Mouse (Mus musculus) heart, embryonic 11.5 days (tissue): ENCODE results near the gene Med13l. TPM values are rescaled to one million over a fixed set of nuclear protein-coding genes. Genes with fewer than 3 reads are reported as not detected.

Experiments
- ATAC-seq: fragments of 200-750 bp; cut with Nextera tagmentation; replicated peaks from 2 replicates; pipeline ENCODE4 v1.8.0; 2017; ENCODE audit warnings: moderate library complexity; ENCODE audit not compliant: insufficient number of reproducible peaks, low FRiP score, low TSS enrichment
- H3K27ac ChIP-seq: fragments of 300-500 bp; sonication (generic); 2 replicates; pipeline ENCODE4 v1.5.1; 2014; ENCODE audit warnings: mild to moderate bottlenecking, low read depth, low read length
- H3K27me3 ChIP-seq: fragments of 300-500 bp; sonication (generic); 2 replicates; pipeline ENCODE4 v1.6.1; 2014; ENCODE audit warnings: mild to moderate bottlenecking, low read length, mixed read lengths; ENCODE audit not compliant: control insufficient read depth, insufficient read depth
- H3K36me3 ChIP-seq: fragments of 300-500 bp; sonication (generic); 2 replicates; pipeline ENCODE4 v1.6.1; 2014; ENCODE audit warnings: mild to moderate bottlenecking, low read length, moderate library complexity, mixed read lengths; ENCODE audit not compliant: control insufficient read depth, insufficient read depth
- H3K4me1 ChIP-seq: fragments of 300-500 bp; sonication (generic); 2 replicates; pipeline ENCODE4 v1.6.1; 2014; ENCODE audit warnings: low read length; ENCODE audit not compliant: control insufficient read depth, insufficient read depth
- H3K4me2 ChIP-seq: fragments of 300-500 bp; sonication (generic); 2 replicates; pipeline ENCODE4 v1.6.1; 2014; ENCODE audit warnings: mild to moderate bottlenecking, moderate library complexity
- H3K4me3 ChIP-seq: fragments of 300-500 bp; sonication (generic); 2 replicates; pipeline ENCODE4 v1.5.1; 2014; ENCODE audit warnings: low read depth, low read length
- H3K9ac ChIP-seq: fragments of 300-500 bp; sonication (generic); 2 replicates; pipeline ENCODE4 v1.6.1; 2014; ENCODE audit warnings: mild to moderate bottlenecking, low read depth, low read length, moderate library complexity
- H3K9me3 ChIP-seq: fragments of 300-500 bp; sonication (generic); replicated peaks from 2 replicates; pipeline ENCODE4 v1.6.1; 2016; ENCODE audit warnings: low read length; ENCODE audit not compliant: control insufficient read depth
- WGBS: fragments of 180-500 bp; shearing (Covaris S2); extraction: QIAGEN DNeasy Blood & Tissue Kit; methylation state at CpG from one replicate; pipeline ENCODE4 v1.1.7; 2014; ENCODE audit not compliant: insufficient replicate concordance; 5-methylcytosine and 5-hydroxymethylcytosine counted together
- polyA plus RNA-seq: library from polyadenylated mRNA; unstranded; fragments of >200 nt; fragmentation: Nextera tagmentation; extraction: Ambion mirVana; gene quantifications from 2 replicates; pipeline ENCODE4 v1.2.1, GENCODE M21; 2014

Gene Med13l
- polyA plus RNA-seq, 1 experiment from 2014 or later: 9.7 TPM

- Histone ChIP-seq H3K9ac (no peak overlapping the region), H3K27me3 (no peaks in the 10 kb centered on the region), H3K4me2 (no peak overlapping the region), H3K36me3 (no peaks in the 10 kb centered on the region), H3K9me3 (no peaks in the 10 kb centered on the region), H3K27ac (no peak overlapping the region), H3K4me1 (peaks cover 32% of the 10 kb centered on the region), H3K4me3 (no peak overlapping the region)
- 61% methylated on average over 3 of the region's 3 CpGs for WGBS
- ATAC-seq: no peak
Observed at GRCm38 (mm10) chr5:118574236-118574635, 13.8 kb downstream of the Med13l start.

- no peak overlapping the region for H3K27ac ChIP-seq
- 74% methylated on average over 7 of the region's 7 CpGs for WGBS
Observed at GRCm38 (mm10) chr5:118574997-118575396, 14.5 kb downstream of the Med13l start.

DNA sequence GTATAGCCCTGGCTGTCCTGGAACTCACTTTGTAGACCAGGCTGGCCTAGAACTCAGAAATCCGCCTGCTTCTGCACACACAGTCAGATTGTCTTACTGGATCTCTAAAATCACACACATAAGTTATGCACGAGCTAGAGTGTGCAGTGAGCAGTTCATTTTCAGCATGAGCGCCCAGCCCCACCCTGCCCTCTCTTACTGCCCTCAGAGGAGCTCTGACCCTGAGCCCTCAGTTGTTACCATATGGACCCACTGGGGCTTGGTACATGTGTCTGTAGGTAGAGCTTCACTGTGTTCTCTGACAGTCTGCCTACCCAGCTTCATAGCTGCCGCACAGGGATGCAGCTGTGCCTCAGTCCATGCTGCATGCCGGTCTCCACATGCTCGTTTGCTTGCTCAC, 15.4 kb downstream of the Med13l start:
- Histone ChIP-seq H3K4me3 (no peak overlapping the region), H3K27ac (no peak overlapping the region), H3K9ac (no peak overlapping the region), H3K4me1 (peaks cover 26% of the 10 kb centered on the region), H3K4me2 (no peak overlapping the region), H3K9me3 (no peaks in the 10 kb centered on the region), H3K27me3 (no peaks in the 10 kb centered on the region), H3K36me3 (no peaks in the 10 kb centered on the region)
- 83% methylated on average over 6 of the region's 6 CpGs for WGBS
- ATAC-seq: no peak

More at GRCm38 (mm10) chr5:118574997-118575396, 14.5 kb downstream of the Med13l start:
- ATAC-seq: no peak
- H3K4me1 ChIP-seq: peaks cover 30% of the 10 kb centered on the region
- H3K9ac ChIP-seq: no peak overlapping the region
- H3K4me3 ChIP-seq: no peak overlapping the region
- no peak overlapping the region for H3K4me2 ChIP-seq
- no peaks in the 10 kb centered on the region for H3K27me3 ChIP-seq
- H3K36me3 ChIP-seq: no peaks in the 10 kb centered on the region
- no peaks in the 10 kb centered on the region for H3K9me3 ChIP-seq

DNA sequence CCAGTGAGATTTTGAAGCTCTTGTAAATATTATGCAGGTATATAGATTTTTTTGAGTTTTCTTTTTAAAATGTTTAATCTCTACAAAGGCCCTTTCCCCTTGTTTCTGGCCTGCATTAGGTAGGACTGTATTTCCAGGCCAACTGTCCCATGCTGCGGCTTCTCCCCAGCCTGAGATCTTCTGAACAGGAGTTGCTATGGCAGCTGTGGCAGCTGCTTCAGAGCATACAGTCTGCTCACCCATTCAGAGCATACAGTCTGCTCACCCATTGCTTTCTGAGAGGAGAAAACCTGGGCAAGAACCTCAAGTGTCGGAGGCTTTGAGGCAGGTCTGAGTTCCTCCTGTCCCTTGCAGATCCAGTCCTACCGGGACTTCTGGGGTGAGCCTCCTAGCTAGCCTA, 16.3 kb downstream of the Med13l start:
- 77% methylated on average over 3 of the region's 3 CpGs for WGBS
- no peak overlapping the region for H3K9ac ChIP-seq

DNA sequence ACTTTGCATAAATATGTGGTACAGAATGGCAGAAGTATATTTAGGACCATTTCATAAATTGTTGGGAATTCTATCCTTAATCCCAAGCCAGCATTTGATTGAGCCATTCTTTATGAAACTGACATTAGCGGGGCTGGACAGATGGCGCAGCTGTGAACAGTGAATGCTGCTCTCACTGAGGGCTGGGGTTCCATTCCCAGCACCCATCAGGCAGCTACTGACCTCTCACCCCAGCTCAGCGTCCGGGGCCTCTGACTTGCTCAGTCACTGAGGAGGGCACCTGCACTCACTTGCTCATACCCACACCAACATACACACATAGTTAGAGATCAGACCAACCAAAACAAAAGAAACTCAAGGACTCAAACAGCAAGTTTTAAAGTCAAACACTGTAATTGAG, 24.9 kb downstream of the Med13l start:
- ATAC-seq: no peak
- Histone ChIP-seq H3K36me3 (no peaks in the 10 kb centered on the region), H3K27ac (no peak overlapping the region), H3K4me3 (no peak overlapping the region), H3K9me3 (0 out of 2 replicates have a peak, but pooled peaks cover 2% of the 10 kb centered on the region), H3K27me3 (no peaks in the 10 kb centered on the region), H3K4me2 (no peak overlapping the region), H3K4me1 (peaks cover 34% of the 10 kb centered on the region), H3K9ac (no peak overlapping the region)
- WGBS: 70% methylated on average over 4 of the region's 4 CpGs

More for the DNA sequence above, 16.3 kb downstream of the Med13l start:
- no peak for ATAC-seq
- Histone ChIP-seq H3K36me3 (no peaks in the 10 kb centered on the region), H3K4me2 (no peak overlapping the region), H3K4me1 (peaks cover 21% of the 10 kb centered on the region), H3K4me3 (no peak overlapping the region), H3K27ac (no peak overlapping the region), H3K27me3 (no peaks in the 10 kb centered on the region), H3K9me3 (no peaks in the 10 kb centered on the region)

- Histone ChIP-seq H3K4me2 (no peak overlapping the region), H3K9ac (no peak overlapping the region), H3K4me1 (peaks cover 46% of the 10 kb centered on the region), H3K27me3 (no peaks in the 10 kb centered on the region), H3K36me3 (no peaks in the 10 kb centered on the region), H3K27ac (no peak overlapping the region), H3K4me3 (no peak overlapping the region), H3K9me3 (0 out of 2 replicates have a peak, but pooled peaks cover 2% of the 10 kb centered on the region)
- no peak for ATAC-seq
- 34% methylated on average over 6 of the region's 6 CpGs for WGBS
Observed at GRCm38 (mm10) chr5:118586560-118586959, 26.1 kb downstream of the Med13l start.

- WGBS: 69% methylated on average over 6 of the region's 6 CpGs
Observed at GRCm38 (mm10) chr5:118588381-118588925, 28.0 kb downstream of the Med13l start.

GRCm38 (mm10) chr5:118589186-118589892, 28.9 kb downstream of the Med13l start:
- H3K4me1 ChIP-seq: peaks cover 55% of the 10 kb centered on the region
- WGBS: 78% methylated on average over 11 of the region's 11 CpGs
- H3K27me3 ChIP-seq: no peaks in the 10 kb centered on the region
- ATAC-seq: no peak
- no peak overlapping the region for H3K9ac ChIP-seq
- H3K27ac ChIP-seq: no peak overlapping the region
- H3K4me2 ChIP-seq: no peak overlapping the region
- no peak overlapping the region for H3K4me3 ChIP-seq
- H3K9me3 ChIP-seq: 0 out of 2 replicates have a peak, but pooled peaks cover 2% of the 10 kb centered on the region
- H3K36me3 ChIP-seq: no peaks in the 10 kb centered on the region

More at GRCm38 (mm10) chr5:118588381-118588925, 28.0 kb downstream of the Med13l start:
- H3K36me3 ChIP-seq: no peaks in the 10 kb centered on the region
- no peak for ATAC-seq
- H3K4me3 ChIP-seq: no peak overlapping the region
- no peak overlapping the region for H3K9ac ChIP-seq
- 0 out of 2 replicates have a peak, but pooled peaks cover 2% of the 10 kb centered on the region for H3K9me3 ChIP-seq
- H3K4me1 ChIP-seq: peaks cover 55% of the 10 kb centered on the region
- peak overlapping the region; percentile 7; the same call in 1 of the 2 replicates for H3K4me2 ChIP-seq
- H3K27ac ChIP-seq: no peak overlapping the region
- H3K27me3 ChIP-seq: no peaks in the 10 kb centered on the region
